Mouse (Mus musculus) frontal cortex, postnatal 36 days (tissue): ENCODE results near the gene Ptprcap.

Experiments
- DNase-seq, 2 experiments: peaks; one replicate each; pipeline ENCODE4 v3.0.0; 2022; ENCODE audit warnings: low spot score in 2 of 2

Ptprcap gene

GRCm38 (mm10) chr19:4147782-4148490, 5.5 kb upstream of the Ptprcap start:
- DNase-seq: no peak

DNA sequence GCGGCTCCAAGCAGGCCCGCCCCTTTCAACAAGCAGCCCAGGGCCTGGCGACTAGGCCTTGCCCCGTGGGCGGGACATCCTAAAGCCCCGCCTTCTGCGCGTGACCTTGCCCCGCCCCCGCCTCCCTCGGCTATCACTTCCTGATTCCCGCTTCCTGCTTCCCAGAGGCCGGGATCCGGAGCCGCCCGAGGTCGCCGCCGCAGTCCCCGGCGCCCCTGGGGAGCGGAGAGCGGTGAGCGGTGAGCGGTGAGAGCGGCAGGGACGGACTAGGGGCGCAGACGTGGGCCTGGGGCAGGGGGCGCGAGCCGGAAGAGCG, 5.0 kb upstream of the Ptprcap start, which contains the start of gene Coro1b:
TSS of gene Coro1b (plus strand) at position 129 of the 316 bp plus-strand sequence.
- peak; percentile 91 to 95 for DNase-seq

DNA sequence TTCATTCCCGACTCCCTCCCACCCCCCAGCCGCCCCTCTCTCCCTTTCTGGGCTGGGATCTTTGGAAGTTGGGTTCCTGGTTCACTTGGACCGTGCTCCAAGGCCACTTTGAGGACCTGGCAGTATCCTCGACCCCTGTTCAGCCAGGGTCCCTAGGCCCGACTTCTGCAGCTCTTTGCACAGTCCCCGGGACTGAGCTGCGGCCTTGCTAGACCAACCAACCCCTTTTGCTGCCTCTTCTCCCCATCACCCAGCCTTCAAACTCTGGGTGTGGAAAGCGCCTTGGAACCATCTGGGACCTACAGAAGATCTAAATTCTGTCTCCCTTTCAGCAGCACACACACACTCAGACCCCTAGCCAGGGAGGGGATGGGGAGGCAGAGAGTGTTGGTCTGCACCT, 4.6 kb upstream of the Ptprcap start:
- no peak for DNase-seq

DNA sequence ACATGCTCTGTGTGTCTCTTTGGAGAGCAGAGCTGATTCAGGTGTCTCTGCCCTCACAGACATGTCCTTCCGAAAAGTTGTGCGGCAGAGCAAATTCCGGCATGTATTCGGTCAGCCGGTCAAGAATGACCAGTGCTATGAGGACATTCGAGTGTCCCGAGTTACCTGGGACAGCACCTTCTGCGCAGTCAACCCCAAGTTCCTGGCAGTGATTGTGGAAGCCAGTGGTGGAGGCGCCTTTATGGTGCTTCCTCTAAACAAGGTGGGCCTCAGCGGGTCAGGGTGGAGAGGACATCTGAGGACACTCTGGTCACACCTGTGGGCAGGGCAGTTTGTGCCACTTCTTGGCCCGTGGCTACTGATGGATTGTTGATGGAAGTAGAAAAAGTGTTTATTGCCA, 4.1 kb upstream of the Ptprcap start:
- DNase-seq: no peak

DNA sequence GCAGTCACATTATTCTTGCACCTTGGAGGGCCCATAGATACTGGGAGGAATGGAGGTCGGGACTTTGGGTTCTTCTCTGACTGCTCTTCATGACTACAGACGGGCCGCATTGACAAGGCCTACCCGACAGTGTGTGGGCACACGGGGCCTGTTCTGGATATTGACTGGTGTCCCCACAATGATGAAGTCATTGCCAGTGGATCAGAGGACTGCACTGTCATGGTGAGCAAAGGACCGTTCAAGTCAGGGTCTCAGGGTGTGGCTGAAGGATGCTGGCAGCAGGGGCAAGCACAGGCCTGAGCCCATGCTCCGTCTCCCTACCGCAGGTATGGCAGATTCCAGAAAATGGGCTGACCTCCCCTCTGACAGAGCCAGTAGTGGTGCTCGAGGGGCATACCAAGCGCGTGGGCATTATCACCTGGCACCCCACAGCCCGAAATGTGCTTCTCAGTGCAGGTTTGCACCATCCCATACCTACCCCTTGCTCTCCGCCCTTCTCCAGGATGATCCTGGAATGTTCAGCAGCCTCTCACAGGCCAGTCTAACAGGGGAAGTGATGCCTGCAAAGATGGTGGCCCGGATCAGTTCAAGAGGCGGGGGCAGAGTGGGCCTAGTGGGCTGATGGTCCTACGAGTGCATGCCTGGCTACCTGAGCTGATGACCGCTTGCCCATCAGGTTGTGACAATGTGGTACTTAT, 3.5 kb upstream of the Ptprcap start:
- DNase-seq: no peak

- DNase-seq: no peak
Observed at GRCm38 (mm10) chr19:4150567-4151487, 2.6 kb upstream of the Ptprcap start.

GRCm38 (mm10) chr19:4151488-4151860, 1.9 kb upstream of the Ptprcap start:
- DNase-seq: no peak

- DNase-seq: no peak
Observed at GRCm38 (mm10) chr19:4151898-4152297, 1.5 kb upstream of the Ptprcap start.

DNA sequence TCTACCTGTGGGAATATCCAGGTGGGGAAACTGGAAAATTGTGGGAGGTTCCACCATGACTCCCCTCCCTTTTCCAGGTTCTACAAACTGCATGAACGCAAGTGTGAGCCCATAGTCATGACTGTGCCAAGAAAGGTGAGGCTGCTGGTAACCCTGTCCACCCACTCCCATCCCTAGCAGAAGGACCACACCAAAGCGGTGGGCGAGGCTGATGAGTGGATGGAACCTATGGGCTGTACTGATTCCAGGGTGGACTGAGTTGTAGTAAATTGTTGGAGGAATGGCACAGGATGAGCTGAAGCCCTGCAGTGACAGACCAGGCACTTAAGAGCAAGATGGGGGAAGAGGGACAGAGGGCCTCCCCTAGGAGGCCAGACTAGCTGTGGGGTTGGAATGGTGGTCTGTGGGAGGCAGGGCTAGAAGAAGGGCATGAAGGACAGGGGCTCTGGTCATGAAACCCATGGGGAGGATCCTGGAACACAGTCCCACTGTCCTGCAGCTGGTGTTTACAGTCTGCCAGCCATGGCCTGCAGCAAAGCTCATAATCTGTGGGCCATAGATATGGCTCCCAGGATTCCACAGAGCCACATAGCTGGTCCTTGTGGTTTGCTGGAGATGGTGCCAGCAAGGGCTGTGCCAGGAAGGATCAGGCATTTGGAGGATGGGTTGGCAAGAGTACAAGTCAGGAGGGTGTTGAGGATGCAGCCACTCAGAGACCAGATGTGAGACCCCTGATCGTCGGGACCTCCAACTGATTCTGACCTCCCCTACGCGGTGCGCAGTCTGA, 766 bp upstream of the Ptprcap start:
- no peak for DNase-seq

- DNase-seq: no peak
Observed at GRCm38 (mm10) chr19:4154437-4155222, 1.2 kb downstream of the Ptprcap start.

GRCm38 (mm10) chr19:4155223-4156072, 2.0 kb downstream of the Ptprcap start:
- no peak for DNase-seq

- no peak for DNase-seq
Observed at GRCm38 (mm10) chr19:4156073-4156579, 2.7 kb downstream of the Ptprcap start.

GRCm38 (mm10) chr19:4156771-4157170, 3.4 kb downstream of the Ptprcap start:
- DNase-seq: no peak

GRCm38 (mm10) chr19:4159049-4159448, 5.6 kb downstream of the Ptprcap start:
- DNase-seq: no peak

DNA sequence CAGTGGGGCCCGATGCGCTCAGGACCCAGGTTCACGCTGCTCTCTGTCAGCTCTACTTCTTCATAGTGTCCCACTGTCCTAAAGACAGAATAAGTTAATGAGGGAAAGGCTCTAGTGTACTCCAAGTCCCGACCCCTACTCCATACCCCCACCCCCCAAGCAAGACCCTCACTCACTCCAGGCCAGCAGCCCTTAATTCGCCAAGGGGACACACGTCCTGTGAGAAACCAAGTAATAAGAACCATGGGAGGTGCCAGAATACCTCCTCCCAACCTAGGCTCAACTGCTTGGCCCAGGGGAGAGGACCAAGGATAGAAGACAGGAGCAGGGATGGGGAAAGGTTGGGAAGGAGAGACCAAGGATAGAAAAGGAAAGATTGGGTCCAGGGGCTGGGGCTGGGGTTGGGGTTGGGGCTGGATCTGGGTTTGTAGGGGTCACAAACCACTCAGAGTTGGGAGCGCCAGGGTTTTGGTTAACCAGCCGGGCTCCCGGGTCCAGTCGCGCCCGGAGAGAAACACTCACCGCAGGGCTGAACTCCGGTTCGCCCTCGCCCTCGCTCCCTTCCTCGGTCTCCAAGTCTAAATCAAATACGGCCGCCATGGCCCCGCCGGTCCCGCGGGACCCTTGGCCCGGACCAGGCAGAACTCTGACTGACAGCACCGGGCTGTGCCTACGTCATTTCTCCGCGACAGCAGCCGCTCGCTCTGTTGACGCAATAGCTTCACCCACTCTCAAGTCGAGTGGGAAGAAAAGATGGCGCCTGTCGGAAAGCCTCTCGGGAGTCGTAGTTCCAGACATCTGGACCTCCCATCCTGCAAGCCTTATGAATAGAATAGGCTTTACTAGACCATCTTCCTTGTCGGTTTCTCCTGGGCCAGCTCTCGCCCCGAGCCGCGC, 9.5 kb downstream of the Ptprcap start, which contains the start of gene Rps6kb2:
TSS of gene Rps6kb2 (minus strand) at position 709 of the 897 bp plus-strand sequence.
- DNase-seq: peak; percentile 98 to 99

GRCm38 (mm10) chr19:4163543-4163887, 10.1 kb downstream of the Ptprcap start:
- DNase-seq: no peak

GRCm38 (mm10) chr19:4164100-4164499, 10.7 kb downstream of the Ptprcap start:
- no peak for DNase-seq

DNA sequence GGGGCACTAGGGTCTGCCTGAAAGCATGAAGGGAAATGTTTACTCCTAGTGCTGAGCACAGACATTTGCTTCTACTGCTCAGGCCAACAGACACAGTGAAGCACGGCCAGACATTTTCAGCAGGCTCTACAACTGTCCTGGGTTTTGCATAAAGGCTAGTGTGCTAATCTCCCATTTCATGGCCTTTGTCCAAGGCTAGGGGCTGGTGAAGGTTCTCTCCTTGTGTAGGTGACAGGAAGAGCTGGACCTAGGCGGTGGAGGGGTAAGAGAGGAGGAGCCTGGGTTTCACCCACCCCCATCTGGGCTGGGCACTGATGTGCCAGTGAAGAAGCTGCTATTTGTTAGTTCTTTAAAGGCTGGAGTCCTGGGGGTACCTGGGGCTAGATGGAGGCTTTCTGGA, 11.3 kb downstream of the Ptprcap start:
- DNase-seq: no peak
